Mouse (Mus musculus): ENCODE measurements at regions not wholly inside any gene's neighbourhood (a gene's known extent, or its start where the extent isn't known, plus 50 kb on each side); places are given as distances from the start of the nearest gene placed in this dataset.
A peak's percentile ranks its signal among the peaks of the same experiment; 100 is the strongest.

DNA sequence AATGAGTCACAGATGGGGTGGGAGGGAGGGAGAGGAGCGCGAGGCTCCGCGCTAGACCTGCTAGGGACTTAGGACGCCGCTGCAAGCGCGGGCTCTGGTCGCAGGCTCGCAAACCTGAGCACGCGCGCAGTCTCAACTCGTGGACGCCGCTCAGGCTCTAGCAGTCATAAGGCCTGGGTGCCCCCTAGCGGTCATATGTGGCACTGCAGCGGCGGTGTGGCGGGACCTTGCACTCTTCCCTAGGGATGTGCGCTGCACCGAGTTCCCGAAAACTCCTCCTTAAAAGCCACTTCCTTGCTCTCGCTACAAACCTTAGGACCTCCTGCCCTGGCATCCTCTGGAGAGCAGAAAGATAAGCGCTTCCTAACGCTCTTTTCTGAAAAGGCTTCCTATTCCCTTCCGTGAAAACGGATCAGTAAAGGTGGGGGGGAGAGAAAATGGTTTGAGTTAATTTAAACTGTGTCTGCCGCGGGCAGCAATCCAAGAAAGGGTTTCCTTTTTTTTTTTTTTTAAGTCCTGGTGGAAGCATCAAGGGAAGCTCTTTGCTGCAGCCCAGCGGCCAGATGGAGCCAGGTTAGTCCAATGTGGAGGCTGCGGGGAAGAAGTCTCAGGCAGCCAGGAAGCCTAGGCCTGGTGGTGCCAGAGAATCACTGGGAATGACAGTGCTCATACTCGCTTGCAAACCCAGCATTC lies 50.7 kb upstream of the Kdm8 start:
- DNase-seq (ENCODE audit: low spot score in 2 of 2) = peak; percentile 88 to 94
